Mouse (Mus musculus) bone marrow macrophage, adult 2 months (primary cell): Measurements from ENCODE around the gene Cfap221. TPM values are rescaled to one million over a fixed set of nuclear protein-coding genes. Genes with fewer than 3 reads are reported as not detected.
A peak's percentile ranks its signal among the peaks of the same experiment; 100 is the strongest.

Experiments
- H3K27ac ChIP-seq: 2 replicates; pipeline ENCODE4 v1.5.1; 2012; ENCODE audit warnings: low read depth, low read length; ENCODE audit not compliant: insufficient read depth
- H3K4me1 ChIP-seq: 2 replicates; pipeline ENCODE4 v1.6.1; 2012; ENCODE audit warnings: low read length; ENCODE audit not compliant: control insufficient read depth, insufficient read depth
- H3K4me3 ChIP-seq: 2 replicates; pipeline ENCODE4 v1.5.1; 2012; ENCODE audit warnings: mild to moderate bottlenecking, low read length, moderate library complexity; ENCODE audit not compliant: insufficient read depth
- CTCF ChIP-seq: IDR thresholded peaks from 2 replicates; pipeline ENCODE4 v1.5.1; 2012; ENCODE audit warnings: low read depth, mild to moderate bottlenecking, low read length, moderate library complexity
- POLR2A ChIP-seq: IDR thresholded peaks from 2 replicates; pipeline ENCODE4 v1.6.1; 2012; ENCODE audit warnings: mild to moderate bottlenecking, low read depth, low read length, borderline replicate concordance
- polyA plus RNA-seq: library from polyadenylated mRNA; stranded (reverse); fragments of >200 nt; gene quantifications from 2 replicates; pipeline ENCODE4 v1.2.4, GENCODE M21; 2012; ENCODE audit not compliant: missing spikeins, insufficient read depth, insufficient read length

Cfap221 gene
- polyA plus RNA-seq, 1 experiment = not detected

GRCm38 (mm10) chr1:120012638-120013037 lies 15.6 kb upstream of the Cfap221 start:
- Histone ChIP-seq H3K27ac (no peak overlapping the region), H3K4me3 (no peak overlapping the region), H3K4me1 (no peaks in the 10 kb centered on the region)
- no peak for TF ChIP-seq CTCF
- no peak for TF ChIP-seq POLR2A

- no peak overlapping the region for H3K27ac ChIP-seq
- no peak overlapping the region for H3K4me3 ChIP-seq
- H3K4me1 ChIP-seq = no peaks in the 10 kb centered on the region
- TF ChIP-seq POLR2A = no peak
These were observed 11.0 kb upstream of the Cfap221 start for GRCm38 (mm10) chr1:120007851-120008588.

- no peak within 1 kb of the TSS for H3K27ac ChIP-seq
- H3K4me3 ChIP-seq = peak within 1 kb of the TSS; percentile 20; the same call in 1 of the 2 replicates
- H3K4me1 ChIP-seq = no peaks in the 10 kb centered on the region
- TF ChIP-seq CTCF = no peak
- TF ChIP-seq POLR2A = no peak
These were observed 10.1 kb upstream of the Cfap221 start, which contains the start of gene Sctr for GRCm38 (mm10) chr1:120006844-120007790. Gene Sctr, plus strand, starts transcription at chr1:120006894.

- H3K4me3 ChIP-seq = no peak overlapping the region; the same call in 1 of the 2 replicates
- H3K27ac ChIP-seq = no peak overlapping the region
- TF ChIP-seq CTCF (no peak), POLR2A (no peak)
- no peaks in the 10 kb centered on the region for H3K4me1 ChIP-seq
These were observed 610 bp upstream of the Cfap221 start for GRCm38 (mm10) chr1:119997644-119998043.

- H3K4me3 ChIP-seq = no peak overlapping the region
- H3K27ac ChIP-seq = no peak overlapping the region
- TF ChIP-seq POLR2A = no peak
- no peaks in the 10 kb centered on the region for H3K4me1 ChIP-seq
These were observed 10.5 kb downstream of the Cfap221 start for GRCm38 (mm10) chr1:119986555-119986954.

- TF ChIP-seq CTCF = no peak
- TF ChIP-seq POLR2A = no peak
- no peak overlapping the region for H3K27ac ChIP-seq
These were observed 21.9 kb downstream of the Cfap221 start for GRCm38 (mm10) chr1:119975141-119975540.

GRCm38 (mm10) chr1:119973117-119973516 lies 23.9 kb downstream of the Cfap221 start:
- TF ChIP-seq POLR2A = no peak
- no peak for TF ChIP-seq CTCF
- no peak overlapping the region for H3K4me3 ChIP-seq

More at GRCm38 (mm10) chr1:119975141-119975540, 21.9 kb downstream of the Cfap221 start:
- no peak overlapping the region for H3K4me3 ChIP-seq
- no peaks in the 10 kb centered on the region for H3K4me1 ChIP-seq

GRCm38 (mm10) chr1:119965804-119966514 lies 31.1 kb downstream of the Cfap221 start:
- H3K27ac ChIP-seq = no peak overlapping the region
- no peaks in the 10 kb centered on the region for H3K4me1 ChIP-seq
- H3K4me3 ChIP-seq = no peak overlapping the region
- TF ChIP-seq CTCF (no peak), POLR2A (no peak)

More at GRCm38 (mm10) chr1:119973117-119973516, 23.9 kb downstream of the Cfap221 start:
- no peaks in the 10 kb centered on the region for H3K4me1 ChIP-seq
- no peak overlapping the region for H3K27ac ChIP-seq

- TF ChIP-seq POLR2A (no peak), CTCF (no peak)
- H3K27ac ChIP-seq = no peak overlapping the region
- no peak overlapping the region for H3K4me3 ChIP-seq
- H3K4me1 ChIP-seq = no peaks in the 10 kb centered on the region
These were observed 37.1 kb downstream of the Cfap221 start for GRCm38 (mm10) chr1:119959920-119960319.
